Mouse (Mus musculus): ENCODE measurements at regions not wholly inside any gene's neighbourhood (a gene's known extent, or its start where the extent isn't known, plus 50 kb on each side); places are given as distances from the start of the nearest gene placed in this dataset.
A peak's percentile ranks its signal among the peaks of the same experiment; 100 is the strongest.
"Not testable (repeated sequence)": the region's sequence is repeated elsewhere in the genome, so short reads cannot be mapped to it uniquely, and the experiment has no call there.

DNA sequence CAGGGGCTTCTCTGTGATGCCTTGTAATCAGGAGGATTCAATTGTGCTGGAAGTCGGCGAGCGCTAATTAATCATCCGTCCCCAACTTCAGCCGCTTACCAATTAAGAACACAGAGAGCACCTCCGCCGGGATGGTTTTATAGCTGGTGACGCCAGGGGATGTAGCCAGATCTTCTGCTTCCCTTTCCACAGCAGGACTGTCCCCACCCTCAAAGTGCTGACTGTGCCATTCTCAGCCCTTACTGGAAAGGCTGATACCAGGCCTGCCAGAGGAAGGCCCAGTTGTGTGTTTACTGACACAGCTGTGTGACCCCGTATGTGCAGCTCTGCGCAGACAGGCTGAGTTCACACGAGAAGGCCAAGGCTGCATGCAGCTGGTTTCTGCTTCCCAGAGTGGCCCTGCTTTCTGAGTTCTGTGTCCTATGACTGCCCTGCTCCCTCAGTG lies 59.9 kb upstream of the Bend4 start:
- DNase-seq (ENCODE audit: low spot score), result no peak

DNA sequence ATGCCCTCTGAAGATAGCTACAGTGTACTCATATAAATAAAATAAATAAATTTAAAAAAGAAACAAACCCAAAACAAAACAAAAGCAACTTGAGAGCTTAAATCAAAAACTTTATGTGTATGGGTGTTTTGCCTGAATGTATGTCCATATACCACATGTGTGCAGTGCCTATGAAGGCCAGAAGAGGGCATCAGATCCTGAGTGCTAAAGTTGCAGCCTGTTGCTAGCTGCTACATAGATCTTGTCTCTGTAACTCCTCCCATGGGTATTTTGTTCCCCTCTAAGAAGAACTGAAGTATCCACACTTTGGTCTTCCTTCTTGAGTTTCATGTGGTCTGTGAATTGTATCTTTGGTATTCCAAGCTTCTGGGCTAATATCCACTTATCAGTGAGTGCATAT lies 62.6 kb upstream of the Bend4 start:
- not testable (repeated sequence) for DNase-seq (ENCODE audit: low spot score)

GRCm38 (mm10) chr5:67492893-67493302 lies 64.8 kb upstream of the Bend4 start:
- DNase-seq (ENCODE audit: low spot score), result no peak

- no peak for DNase-seq (ENCODE audit: low spot score)
Observed at GRCm38 (mm10) chr5:67496710-67497109, 68.6 kb upstream of the Bend4 start.

DNA sequence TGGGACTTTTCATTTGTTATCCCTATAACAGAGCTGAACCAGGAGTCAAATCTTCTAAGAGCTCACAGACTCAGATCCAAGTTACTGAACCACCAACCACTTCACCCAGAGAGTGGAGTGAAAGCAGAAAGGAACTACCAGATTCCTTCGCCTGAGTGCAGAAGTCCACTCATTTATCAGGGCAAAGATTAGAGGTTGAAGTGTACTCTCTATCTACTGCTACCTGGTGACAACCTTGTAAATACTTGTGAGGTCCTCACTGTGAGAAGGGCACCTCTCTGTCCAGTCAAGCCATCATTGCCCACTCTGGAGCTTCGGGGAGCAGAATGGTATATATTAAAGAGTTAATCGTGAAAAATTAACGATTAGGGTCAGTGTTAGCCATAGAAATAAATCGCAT lies 87.4 kb upstream of the Shisa3 start:
- DNase-seq (ENCODE audit: low spot score), result no peak

- DNase-seq (ENCODE audit: low spot score), result no peak
Observed at GRCm38 (mm10) chr5:67521423-67521912, 86.2 kb upstream of the Shisa3 start.

DNA sequence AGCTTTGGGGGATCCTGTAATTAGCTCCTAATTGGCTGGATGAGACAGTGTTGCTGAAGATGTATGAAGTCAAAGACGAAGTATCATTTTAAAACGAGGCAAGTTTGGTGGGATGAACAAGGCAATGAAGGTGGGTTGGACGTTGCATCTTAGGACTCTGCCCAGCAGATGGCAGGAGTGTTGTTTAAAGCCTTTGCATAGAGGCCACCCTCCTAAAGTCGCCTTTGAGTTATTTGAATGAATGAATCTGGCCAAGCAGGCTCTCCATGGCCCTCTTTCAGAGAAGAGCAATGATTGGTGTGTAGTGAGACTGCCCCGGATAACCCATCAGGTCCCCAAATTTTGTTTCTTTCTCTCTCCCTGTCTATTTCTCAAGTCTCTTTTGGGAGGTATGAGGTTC lies 77.5 kb upstream of the Shisa3 start:
- no peak for DNase-seq (ENCODE audit: low spot score)

DNA sequence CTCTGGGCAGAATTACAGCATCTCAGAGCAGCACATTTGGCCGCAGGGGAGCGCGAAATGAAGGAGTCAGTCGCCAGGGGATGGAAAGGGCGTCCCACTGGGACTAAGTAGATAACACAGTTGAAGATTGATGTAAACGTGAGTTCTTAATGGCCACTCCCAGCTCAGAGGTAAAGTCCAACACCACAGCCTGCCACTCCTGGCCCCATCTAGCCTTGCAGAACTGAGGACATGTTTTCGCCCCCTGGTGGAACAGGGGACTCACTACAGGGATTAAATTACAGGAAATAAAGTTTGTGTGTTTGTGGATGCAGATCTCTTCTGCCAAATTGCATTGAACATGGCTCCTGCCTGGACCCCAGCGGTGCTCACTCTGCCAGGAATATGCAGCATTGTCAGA lies 76.7 kb upstream of the Shisa3 start:
- DNase-seq (ENCODE audit: low spot score), result no peak

DNA sequence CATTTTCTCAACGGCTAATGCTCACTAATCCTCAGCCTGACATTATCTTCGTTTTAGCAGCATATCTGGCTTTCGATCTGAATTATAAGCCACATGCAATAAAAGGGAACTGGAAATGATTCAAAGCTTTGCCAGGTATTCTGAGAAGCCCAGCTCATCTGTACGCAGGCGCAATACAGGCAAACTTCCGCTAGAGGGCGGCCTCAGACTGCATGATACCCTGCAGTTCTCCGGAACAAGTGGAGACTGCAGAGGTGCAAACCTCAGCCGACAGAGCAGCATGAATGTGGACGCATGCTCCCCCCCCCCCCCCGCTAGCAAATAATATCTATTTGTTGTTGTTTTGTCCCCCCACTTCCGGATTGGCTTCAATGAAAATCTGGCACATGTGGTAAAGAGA lies 75.3 kb upstream of the Shisa3 start:
- peak; percentile 51 for DNase-seq (ENCODE audit: low spot score)

DNA sequence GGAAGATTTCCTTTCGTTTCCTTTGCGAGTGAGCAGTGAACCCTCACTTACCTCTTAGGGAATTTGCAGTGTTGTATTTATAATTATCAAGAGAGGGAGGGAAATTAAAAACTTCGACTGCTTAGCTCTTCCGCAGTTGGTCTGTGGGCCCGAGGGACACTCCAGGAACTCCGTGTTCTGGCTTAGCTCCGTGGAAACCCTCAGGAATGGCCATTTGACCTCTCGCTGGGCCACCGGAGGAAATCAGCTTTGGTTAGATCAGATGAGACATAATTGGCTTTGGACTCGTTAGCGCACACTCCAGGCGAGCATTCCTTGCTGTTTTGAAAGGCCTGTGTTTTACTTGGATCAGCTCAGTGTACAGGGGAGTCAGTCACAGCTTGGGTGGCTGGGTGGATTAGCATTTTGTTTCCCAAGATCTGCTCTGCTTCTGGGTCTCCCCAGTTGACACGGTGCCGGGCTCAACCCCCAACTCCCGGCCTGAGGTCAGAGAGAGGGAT lies 74.9 kb upstream of the Shisa3 start:
- no peak for DNase-seq (ENCODE audit: low spot score)

- DNase-seq (ENCODE audit: low spot score), result no peak
Observed at GRCm38 (mm10) chr5:67534056-67534455, 73.6 kb upstream of the Shisa3 start.

DNA sequence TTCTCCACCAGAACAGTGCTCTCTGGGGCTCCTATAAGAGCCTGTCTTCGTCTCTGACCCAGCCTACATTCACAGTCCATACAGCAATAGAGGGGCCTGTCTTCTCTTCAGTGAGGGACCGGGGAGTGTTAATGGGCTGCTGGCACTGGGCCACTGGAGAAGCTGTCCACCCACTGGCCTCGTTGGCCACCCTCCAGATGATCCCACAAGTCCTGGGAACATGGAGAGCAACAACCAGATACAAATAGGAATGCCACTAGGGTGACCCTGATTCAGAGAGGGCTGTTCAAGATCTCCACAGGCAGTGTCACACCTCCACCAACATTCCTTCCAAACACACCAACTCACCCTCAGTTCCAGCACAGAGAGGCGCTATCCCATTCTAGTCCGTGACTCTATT lies 69.7 kb upstream of the Shisa3 start:
- DNase-seq (ENCODE audit: low spot score), result no peak

DNA sequence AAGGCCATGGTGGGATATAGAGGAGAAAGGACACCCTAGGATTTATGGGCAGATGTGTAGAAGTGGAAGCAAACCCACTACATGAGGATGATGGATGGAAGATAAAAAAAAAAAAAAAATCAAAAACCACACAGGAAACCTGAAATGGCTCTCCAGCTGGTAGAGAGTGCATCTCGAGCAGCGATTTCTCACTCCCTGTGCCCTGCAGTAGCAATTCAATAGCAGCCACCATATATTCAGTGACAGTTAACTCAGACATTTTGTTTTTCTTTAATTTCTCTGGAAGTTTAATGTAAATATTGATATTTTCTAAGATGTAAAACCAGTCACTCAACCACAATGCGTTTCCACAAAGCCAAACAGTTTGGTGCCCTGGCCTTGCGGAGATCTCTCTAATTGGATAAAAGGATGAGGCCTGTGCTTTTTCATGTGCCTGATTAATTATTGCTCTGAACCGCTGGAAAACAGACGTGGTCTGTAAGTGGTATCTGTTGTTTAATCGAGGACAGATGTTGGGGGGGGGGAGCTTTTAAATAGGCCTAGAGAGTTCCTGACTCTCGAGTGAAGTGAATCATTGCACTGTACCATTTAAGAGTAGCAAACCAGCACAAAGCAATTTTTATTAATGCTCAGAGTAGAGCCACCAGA lies 68.0 kb upstream of the Shisa3 start:
- DNase-seq (ENCODE audit: low spot score), result no peak

- no peak for DNase-seq (ENCODE audit: low spot score)
Observed at GRCm38 (mm10) chr5:67541867-67542266, 65.8 kb upstream of the Shisa3 start.

DNA sequence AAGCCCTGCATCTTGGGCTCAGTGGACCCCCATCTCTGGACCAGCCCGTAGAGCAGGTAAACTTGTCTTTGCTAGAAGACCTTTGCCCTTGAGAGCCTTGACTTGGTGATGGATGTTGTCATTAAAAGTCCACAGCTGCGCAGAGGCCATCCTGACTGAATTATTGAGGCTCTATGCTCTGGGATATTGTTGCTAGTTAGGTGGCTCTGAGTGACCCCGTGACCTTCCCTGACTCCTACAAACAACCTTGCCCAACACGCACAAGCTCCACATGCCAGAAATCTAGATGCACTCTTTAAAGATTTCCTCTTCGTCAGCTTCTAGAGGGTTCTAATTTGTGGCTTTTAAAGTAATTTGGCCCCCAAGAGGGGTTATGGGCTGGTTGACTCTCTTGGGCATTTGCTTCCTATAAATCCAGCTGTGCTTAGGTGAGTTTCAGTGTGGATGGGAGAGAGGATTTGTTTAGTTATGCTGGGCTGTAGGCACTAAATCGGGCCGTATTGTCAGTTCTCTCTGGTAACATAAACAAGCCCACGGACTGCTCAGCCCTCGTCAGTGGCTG lies 63.6 kb upstream of the Shisa3 start:
- DNase-seq (ENCODE audit: low spot score), result no peak

DNA sequence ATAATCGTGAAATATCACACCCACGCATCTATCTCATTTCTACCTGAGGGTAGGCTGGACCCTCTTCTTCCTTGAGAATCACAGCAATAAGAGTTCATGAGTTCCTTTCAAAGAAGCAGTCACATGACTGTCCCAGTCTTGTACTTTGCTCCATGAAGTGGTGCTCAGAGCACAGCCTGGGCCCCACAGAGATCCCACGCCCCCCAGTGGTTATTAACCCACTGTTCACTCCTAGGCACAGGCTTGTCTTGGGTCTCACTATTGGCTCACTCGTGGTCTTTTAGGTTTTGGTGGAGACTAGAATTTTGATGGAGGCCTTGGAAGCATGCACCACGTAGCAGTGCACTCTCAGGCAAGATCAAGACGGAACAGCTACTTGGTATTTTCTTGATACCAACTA lies 57.4 kb upstream of the Shisa3 start:
- DNase-seq (ENCODE audit: low spot score), result no peak

DNA sequence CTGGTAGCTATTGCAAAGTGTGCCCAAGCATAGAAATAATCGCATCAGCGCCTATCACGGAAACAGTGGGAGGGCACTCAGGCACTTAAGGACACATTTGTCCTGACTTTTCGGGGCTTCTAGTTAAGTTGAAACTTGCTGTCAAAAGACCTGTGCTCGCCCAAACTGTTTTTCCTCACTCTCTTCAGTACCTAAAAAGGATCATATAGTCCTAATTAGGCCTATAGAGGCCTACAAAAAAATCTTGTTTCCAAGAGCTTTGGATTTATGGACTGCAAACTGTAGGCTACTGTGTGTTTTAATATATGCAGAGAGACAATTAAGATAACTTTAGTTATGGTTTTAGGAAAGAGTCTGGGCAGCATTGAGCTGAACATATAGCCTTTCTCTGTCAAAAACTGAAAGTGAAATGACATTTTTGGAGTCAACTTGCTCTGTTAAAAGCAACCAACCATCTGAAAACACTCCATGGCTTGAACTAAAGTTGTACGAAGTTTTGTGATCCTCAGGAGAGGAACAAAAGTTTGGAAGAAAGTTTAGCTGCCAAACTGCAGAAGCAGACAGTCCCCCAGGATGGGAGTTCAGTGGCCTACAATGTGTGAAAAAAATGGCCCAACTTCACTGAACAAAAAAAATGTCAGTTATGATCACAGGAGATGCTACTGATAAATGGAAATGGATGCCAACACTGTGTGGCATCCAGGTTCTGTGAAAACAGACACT lies 55.9 kb upstream of the Shisa3 start:
- no peak for DNase-seq (ENCODE audit: low spot score)

GRCm38 (mm10) chr5:67552865-67553264 lies 54.8 kb upstream of the Shisa3 start:
- DNase-seq (ENCODE audit: low spot score), result no peak
